Mouse (Mus musculus) forebrain, postnatal 0 days (tissue): Measurements from ENCODE around the gene Tmem132c. TPM values are rescaled to one million over a fixed set of nuclear protein-coding genes. Genes with fewer than 3 reads are reported as not detected.

ENCODE experiments used
- ATAC-seq: fragments of 200-750 bp; cut with Nextera tagmentation; 2 replicates; pipeline ENCODE4 v1.8.0; 2017; ENCODE audit warnings: mild to moderate bottlenecking, moderate library complexity
- DNase-seq: peaks from one replicate; pipeline ENCODE4 v3.0.0-alpha.2; 2015
- H3K27ac ChIP-seq: fragments of 300-500 bp; sonication (generic); 2 replicates; pipeline ENCODE4 v1.5.1; 2014; ENCODE audit warnings: low read depth, mild to moderate bottlenecking, antibody characterized with exemption, low read length, moderate library complexity, mixed read lengths
- H3K27me3 ChIP-seq: fragments of 300-500 bp; sonication (generic); 2 replicates; pipeline ENCODE4 v1.6.1; 2014; ENCODE audit warnings: mild to moderate bottlenecking, low read length, mixed read lengths; ENCODE audit not compliant: insufficient read depth
- H3K36me3 ChIP-seq: fragments of 300-500 bp; sonication (generic); 2 replicates; pipeline ENCODE4 v1.6.1; 2014; ENCODE audit warnings: mild to moderate bottlenecking, moderate library complexity; ENCODE audit not compliant: insufficient read depth
- H3K4me1 ChIP-seq: fragments of 300-500 bp; sonication (generic); 2 replicates; pipeline ENCODE4 v1.6.1; 2014; ENCODE audit warnings: antibody characterized with exemption; ENCODE audit not compliant: insufficient read depth
- H3K4me2 ChIP-seq: fragments of 300-500 bp; sonication (generic); 2 replicates; pipeline ENCODE4 v1.6.1; 2014; ENCODE audit warnings: low read depth, mild to moderate bottlenecking, moderate library complexity
- H3K4me3 ChIP-seq: fragments of 300-500 bp; sonication (generic); 2 replicates; pipeline ENCODE4 v1.5.1; 2014; ENCODE audit warnings: low read depth, low read length, mixed read lengths
- H3K9ac ChIP-seq: fragments of 300-500 bp; sonication (generic); 2 replicates; pipeline ENCODE4 v1.6.1; 2014; ENCODE audit warnings: mild to moderate bottlenecking
- H3K9me3 ChIP-seq: fragments of 300-500 bp; sonication (generic); 2 replicates; pipeline ENCODE4 v1.6.1; 2016; ENCODE audit warnings: low read length
- CTCF ChIP-seq: sonication (generic); IDR thresholded peaks from 2 replicates; pipeline ENCODE4 v1.5.1; 2016; ENCODE audit warnings: antibody characterized with exemption, control low read depth, low read depth
- WGBS: fragments of 180-500 bp; shearing (Covaris S2); extraction: QIAGEN DNeasy Blood & Tissue Kit; methylation state at CpG from one replicate; pipeline ENCODE4 v1.1.7; 2014; 5-methylcytosine and 5-hydroxymethylcytosine counted together
- polyA plus RNA-seq: library from polyadenylated mRNA; unstranded; fragments of >200 nt; fragmentation: Nextera tagmentation; extraction: Ambion mirVana; gene quantifications from 2 replicates; pipeline ENCODE4 v1.2.1, GENCODE M21; 2015
- total RNA-seq: library from RNA; depleted of rRNA; stranded (reverse); fragments of >200 nt; gene quantifications from 2 replicates; pipeline ENCODE4 v1.2.3, GENCODE M21; 2014

Gene Tmem132c
- total and polyA plus RNA-seq, 2 experiments from 2014 or later: 7.5 to 25.6 TPM

- no peak for ATAC-seq
- Histone ChIP-seq H3K9me3 (no peaks in the 10 kb centered on the region), H3K36me3 (no peaks in the 10 kb centered on the region), H3K27ac (no peak overlapping the region), H3K4me2 (no peak overlapping the region), H3K27me3 (no peaks in the 10 kb centered on the region), H3K9ac (no peak overlapping the region), H3K4me3 (no peak overlapping the region), H3K4me1 (no peaks in the 10 kb centered on the region)
- no peak for DNase-seq
- 67% methylated on average over 2 of the region's 2 CpGs for WGBS
- no peak for TF ChIP-seq CTCF
These were observed 69.4 kb downstream of the Tmem132c start for GRCm38 (mm10) chr5:127311005-127311331.

DNA sequence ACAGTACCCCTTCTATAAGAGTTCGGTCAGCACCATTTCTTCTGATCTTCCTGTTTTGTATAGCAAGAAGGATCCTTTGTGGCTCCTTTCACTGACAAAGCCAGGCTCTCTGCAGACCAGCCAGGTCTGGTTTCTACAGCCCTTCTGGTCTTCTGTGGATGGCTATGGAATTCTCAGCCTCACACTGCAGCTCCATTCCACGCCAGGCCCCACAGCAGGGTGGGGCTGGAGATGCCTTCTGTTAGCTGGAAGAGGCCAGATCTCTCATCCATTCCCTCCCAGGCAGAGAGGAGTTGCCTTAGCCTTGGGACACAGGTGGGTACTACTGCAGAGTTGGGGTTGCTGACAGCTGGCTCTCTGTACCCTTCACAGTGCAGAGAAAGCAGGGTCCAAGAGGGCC, 72.0 kb downstream of the Tmem132c start:
- Histone ChIP-seq H3K4me1 (no peaks in the 10 kb centered on the region), H3K9me3 (no peaks in the 10 kb centered on the region), H3K4me3 (no peak overlapping the region), H3K36me3 (no peaks in the 10 kb centered on the region), H3K27ac (no peak overlapping the region), H3K27me3 (no peaks in the 10 kb centered on the region), H3K9ac (no peak overlapping the region), H3K4me2 (no peak overlapping the region)
- ATAC-seq (no peak), DNase-seq (no peak)
- WGBS: 85% methylated on average over 2 of the region's 2 CpGs
- no peak for TF ChIP-seq CTCF

- Histone ChIP-seq H3K9ac (no peak overlapping the region), H3K4me1 (peaks cover 8% of the 10 kb centered on the region; the same call in 1 of the 2 replicates), H3K27me3 (no peaks in the 10 kb centered on the region), H3K27ac (no peak overlapping the region), H3K36me3 (no peaks in the 10 kb centered on the region), H3K4me3 (no peak overlapping the region), H3K9me3 (no peaks in the 10 kb centered on the region), H3K4me2 (no peak overlapping the region)
- TF ChIP-seq CTCF: no peak
- DNase-seq (no peak), ATAC-seq (no peak)
- WGBS: 33% methylated on average over 12 of the region's 12 CpGs
These were observed 77.6 kb downstream of the Tmem132c start for GRCm38 (mm10) chr5:127319096-127319779.

- no peak for TF ChIP-seq CTCF
- peaks cover 9% of the 10 kb centered on the region; the same call in 1 of the 2 replicates for H3K4me1 ChIP-seq
- H3K36me3 ChIP-seq: no peaks in the 10 kb centered on the region
- no peak overlapping the region for H3K9ac ChIP-seq
- WGBS: 39% methylated on average over 2 of the region's 2 CpGs
- no peak overlapping the region for H3K4me3 ChIP-seq
- DNase-seq: no peak
- no peak overlapping the region for H3K4me2 ChIP-seq
- no peaks in the 10 kb centered on the region for H3K27me3 ChIP-seq
- ATAC-seq: no peak
- no peaks in the 10 kb centered on the region for H3K9me3 ChIP-seq
- H3K27ac ChIP-seq: no peak overlapping the region
These were observed 83.0 kb downstream of the Tmem132c start for GRCm38 (mm10) chr5:127324645-127325044.

GRCm38 (mm10) chr5:127336048-127336907, 94.7 kb downstream of the Tmem132c start:
- Histone ChIP-seq H3K4me2 (peak overlapping the region; percentile 28), H3K4me1 (peaks cover 10% of the 10 kb centered on the region; the same call in 1 of the 2 replicates), H3K27ac (no peak overlapping the region), H3K27me3 (no peaks in the 10 kb centered on the region), H3K9me3 (no peaks in the 10 kb centered on the region), H3K36me3 (no peaks in the 10 kb centered on the region), H3K9ac (no peak overlapping the region), H3K4me3 (no peak overlapping the region)
- DNase-seq (peak; percentile 64), ATAC-seq (peak; percentile 85)
- no peak for TF ChIP-seq CTCF
- 2% methylated on average over 15 of the region's 15 CpGs for WGBS

GRCm38 (mm10) chr5:127336908-127337265, 95.3 kb downstream of the Tmem132c start:
- H3K27me3 ChIP-seq: no peaks in the 10 kb centered on the region

GRCm38 (mm10) chr5:127339016-127339435, 97.4 kb downstream of the Tmem132c start:
- Histone ChIP-seq H3K9ac (no peak overlapping the region), H3K9me3 (no peaks in the 10 kb centered on the region), H3K27ac (no peak overlapping the region), H3K4me2 (no peak overlapping the region), H3K4me1 (peaks cover 10% of the 10 kb centered on the region; the same call in 1 of the 2 replicates), H3K27me3 (no peaks in the 10 kb centered on the region), H3K4me3 (no peak overlapping the region), H3K36me3 (no peaks in the 10 kb centered on the region)
- no peak for TF ChIP-seq CTCF
- ATAC-seq (no peak), DNase-seq (no peak)
- WGBS: 6% methylated on average over 5 of the region's 5 CpGs

More at GRCm38 (mm10) chr5:127336908-127337265, 95.3 kb downstream of the Tmem132c start:
- Histone ChIP-seq H3K4me3 (no peak overlapping the region), H3K9ac (no peak overlapping the region), H3K4me1 (peaks cover 10% of the 10 kb centered on the region; the same call in 1 of the 2 replicates), H3K27ac (no peak overlapping the region), H3K36me3 (no peaks in the 10 kb centered on the region), H3K4me2 (peak overlapping the region; percentile 28; the same call in 1 of the 2 replicates), H3K9me3 (no peaks in the 10 kb centered on the region)
- no peak for TF ChIP-seq CTCF
- DNase-seq (no peak), ATAC-seq (peak; percentile 2; the same call in 1 of the 2 replicates)
- 21% methylated on average over 5 of the region's 5 CpGs for whole genome bisulfite sequencing
